Mouse (Mus musculus): Measurements from ENCODE around the gene Cox8a.

Cox8a gene

GRCm38 (mm10) chr19:7223488-7223887 lies 6.1 kb upstream of the Cox8a start:
- DNase-seq (ENCODE audit: low read depth in 1 of 2, low spot score in 2 of 2), result no peak

DNA sequence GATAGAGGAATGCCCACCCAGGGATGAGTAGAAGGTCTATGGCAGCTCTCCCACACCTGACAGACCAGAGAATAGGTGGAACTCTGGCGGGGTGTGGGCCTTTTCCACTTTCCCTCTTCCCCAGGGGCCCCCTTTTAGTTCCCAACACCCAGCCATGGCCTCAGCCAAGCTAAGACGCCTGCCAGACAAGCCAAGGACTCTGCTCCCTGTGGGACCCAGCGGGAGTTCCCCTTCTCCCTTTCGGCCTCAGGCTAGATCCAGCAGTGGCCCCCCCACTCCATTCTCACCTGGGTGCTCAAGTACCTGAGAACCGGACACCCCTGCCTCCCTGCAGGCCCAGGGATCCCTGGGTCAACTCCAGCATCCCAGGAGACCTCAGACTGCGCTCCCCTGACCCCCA lies 4.8 kb upstream of the Cox8a start:
- DNase-seq (ENCODE audit: low read depth in 1 of 2, low spot score in 2 of 2), result no peak

- DNase-seq (ENCODE audit: low read depth in 1 of 2, low spot score in 2 of 2), result no peak
Measured at GRCm38 (mm10) chr19:7218753-7219152, 1.3 kb upstream of the Cox8a start.

DNA sequence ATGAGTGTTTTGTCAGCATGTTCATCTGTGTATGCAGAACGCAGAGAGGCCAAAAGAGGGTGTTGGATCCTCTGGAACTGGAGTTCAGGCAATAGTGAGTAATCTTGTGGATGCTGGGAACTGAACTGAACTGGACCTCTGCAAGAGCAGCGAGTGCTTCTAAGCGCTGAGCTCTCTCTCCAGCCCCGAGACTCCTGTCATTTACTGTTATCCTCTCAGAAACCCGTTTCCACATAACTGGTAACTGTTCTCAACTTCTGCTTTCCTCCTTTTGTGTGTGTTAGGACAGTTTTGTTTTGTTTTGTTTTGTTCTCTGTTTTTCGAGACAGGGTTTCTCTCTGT lies 481 bp upstream of the Cox8a start:
- DNase-seq (ENCODE audit: low read depth in 1 of 2, low spot score in 2 of 2), result no peak

DNA sequence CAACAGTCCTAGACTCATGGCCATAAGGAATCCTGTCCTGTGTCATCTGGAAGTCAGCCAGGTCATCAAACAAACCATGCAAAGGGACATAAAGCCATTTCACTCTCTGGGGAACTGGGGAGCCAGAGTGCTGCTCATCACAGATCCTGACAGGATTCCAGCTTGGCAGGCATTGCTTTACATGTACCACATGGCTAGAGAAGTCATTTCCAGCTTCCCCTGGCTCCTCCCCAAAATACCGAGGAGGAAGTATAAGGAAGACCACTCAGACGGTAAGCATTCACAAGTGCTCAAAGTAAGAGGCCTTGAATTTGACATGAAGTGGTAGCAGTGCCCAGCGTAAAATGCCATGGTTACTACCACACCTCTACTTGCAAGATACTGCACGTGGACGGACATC lies 2.9 kb downstream of the Cox8a start:
- no peak for DNase-seq (ENCODE audit: low read depth in 1 of 2, low spot score in 2 of 2)

GRCm38 (mm10) chr19:7213010-7213409 lies 4.4 kb downstream of the Cox8a start:
- DNase-seq (ENCODE audit: low read depth in 1 of 2, low spot score in 2 of 2), result no peak

GRCm38 (mm10) chr19:7212216-7212615 lies 5.2 kb downstream of the Cox8a start:
- no peak for DNase-seq (ENCODE audit: low read depth in 1 of 2, low spot score in 2 of 2)

DNA sequence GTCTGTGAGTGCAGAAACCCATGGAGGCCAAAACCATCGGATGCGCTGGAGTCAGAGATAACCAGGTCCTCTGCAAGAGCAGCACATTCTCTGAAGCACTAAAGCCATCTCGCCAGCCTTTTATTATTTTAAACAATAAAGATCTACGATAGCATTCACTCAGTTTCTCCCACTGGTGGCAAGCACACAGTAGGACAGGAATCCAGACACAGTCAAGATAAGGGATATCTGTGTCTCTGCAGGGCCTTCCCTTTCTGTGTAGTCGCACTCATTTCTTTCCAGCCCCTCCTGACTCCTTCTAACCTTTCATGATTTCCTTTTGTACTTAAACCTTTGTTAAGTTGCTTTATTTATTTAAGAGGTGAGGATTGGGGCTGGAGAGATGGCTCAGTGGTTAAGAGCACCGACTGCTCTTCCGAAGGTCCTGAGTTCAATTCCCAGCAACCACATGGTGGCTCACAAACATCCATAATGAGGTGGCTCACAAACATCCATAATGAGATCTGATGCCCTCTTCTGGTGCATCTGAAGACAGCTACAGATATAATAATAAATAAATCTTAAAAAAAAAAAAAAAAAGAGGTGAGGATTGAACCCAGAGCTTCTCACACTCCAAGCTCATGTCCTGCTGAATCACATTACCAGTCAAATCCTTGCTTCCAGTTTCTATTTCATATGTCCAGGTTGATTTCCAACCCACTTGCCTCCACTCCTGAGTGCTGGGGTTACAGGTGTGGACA lies 7.3 kb downstream of the Cox8a start:
- no peak for DNase-seq (ENCODE audit: low read depth in 1 of 2, low spot score in 2 of 2)

DNA sequence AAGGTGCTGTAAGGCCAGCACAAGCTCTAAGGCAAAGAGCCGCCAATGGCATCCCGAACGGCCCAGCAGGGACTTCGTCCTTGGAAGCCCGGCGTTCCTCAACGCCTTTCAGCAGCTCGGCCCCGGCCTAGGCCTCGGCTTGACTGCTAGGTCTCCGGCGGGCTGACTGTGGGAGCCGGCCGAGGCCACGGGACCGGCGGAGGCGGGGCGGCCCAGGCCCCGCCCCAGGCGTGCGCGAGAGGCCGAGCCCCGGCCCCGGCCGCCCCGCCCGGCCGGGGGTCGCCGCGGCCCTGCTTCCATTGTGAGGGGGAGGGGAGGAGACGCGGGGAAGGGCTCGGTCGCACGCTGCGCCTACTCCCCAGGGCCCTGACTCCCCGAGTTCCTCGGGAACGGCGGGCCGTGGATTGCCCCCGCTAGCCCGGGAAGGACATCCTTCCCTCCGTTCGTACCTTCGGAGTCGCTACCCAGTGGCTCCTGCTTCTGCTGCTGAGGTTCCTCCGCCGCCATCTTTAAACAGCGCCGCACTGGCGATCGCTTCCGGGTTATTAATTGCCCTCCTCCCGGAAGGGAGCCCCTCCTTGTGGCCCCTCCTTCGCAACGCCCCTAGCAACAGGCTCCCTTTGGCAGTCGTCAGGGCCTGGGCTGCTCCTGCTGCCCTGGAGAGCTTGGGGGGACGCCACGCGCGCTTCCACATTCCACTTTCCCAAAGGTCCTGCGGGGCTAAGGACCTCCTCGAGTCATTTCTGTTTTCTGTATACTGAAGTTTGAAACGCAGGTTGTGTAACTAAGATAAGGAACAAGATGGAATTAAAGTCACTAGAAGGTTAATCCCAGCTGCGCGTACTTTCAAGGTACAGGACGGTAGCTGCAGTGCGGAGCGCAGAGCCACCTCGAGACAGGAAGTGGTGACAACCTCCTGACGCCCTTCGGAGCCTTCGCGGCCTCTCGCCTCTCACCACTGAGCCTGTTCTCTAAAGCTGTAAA lies 11.4 kb downstream of the Cox8a start, which contains the start of gene Otub1:
TSS of gene Otub1 (minus strand) at position 564 of the 984 bp plus-strand sequence.
- DNase-seq (ENCODE audit: low read depth in 1 of 2, low spot score in 2 of 2), result peak; percentile 76 to 88

GRCm38 (mm10) chr19:7205326-7205725 lies 12.1 kb downstream of the Cox8a start:
- no peak for DNase-seq (ENCODE audit: low read depth in 1 of 2, low spot score in 2 of 2)

GRCm38 (mm10) chr19:7204898-7205297 lies 12.5 kb downstream of the Cox8a start:
- no peak for DNase-seq (ENCODE audit: low read depth in 1 of 2, low spot score in 2 of 2)

DNA sequence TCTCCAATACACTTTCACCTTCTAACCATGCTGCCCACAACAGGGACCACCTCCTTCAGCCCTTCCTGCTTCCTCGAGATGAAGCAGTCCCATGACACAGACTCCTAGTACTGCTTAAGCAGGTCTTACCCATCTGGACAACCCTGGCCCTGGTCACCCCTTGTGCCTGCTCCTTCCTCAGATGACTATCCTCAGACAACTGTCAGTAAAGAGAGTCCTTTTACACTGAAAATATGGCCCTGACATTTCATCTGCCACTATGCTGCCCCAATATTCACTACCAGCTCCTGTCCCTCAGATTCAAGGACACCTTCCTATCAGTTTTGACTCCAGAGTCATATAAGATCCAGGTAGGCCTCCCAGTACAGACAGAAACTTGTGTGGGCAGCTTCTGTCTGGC lies 17.0 kb downstream of the Cox8a start:
- DNase-seq (ENCODE audit: low read depth in 1 of 2, low spot score in 2 of 2), result no peak

GRCm38 (mm10) chr19:7199089-7199488 lies 18.3 kb downstream of the Cox8a start:
- DNase-seq (ENCODE audit: low read depth in 1 of 2, low spot score in 2 of 2), result no peak

- DNase-seq (ENCODE audit: low read depth in 1 of 2, low spot score in 2 of 2), result no peak
Measured at GRCm38 (mm10) chr19:7197445-7197844, 20.0 kb downstream of the Cox8a start.

- DNase-seq (ENCODE audit: low read depth in 1 of 2, low spot score in 2 of 2), result no peak
Measured at GRCm38 (mm10) chr19:7196741-7197270, 20.6 kb downstream of the Cox8a start.

GRCm38 (mm10) chr19:7195900-7196728 lies 21.3 kb downstream of the Cox8a start:
- no peak for DNase-seq (ENCODE audit: low read depth in 1 of 2, low spot score in 2 of 2)

DNA sequence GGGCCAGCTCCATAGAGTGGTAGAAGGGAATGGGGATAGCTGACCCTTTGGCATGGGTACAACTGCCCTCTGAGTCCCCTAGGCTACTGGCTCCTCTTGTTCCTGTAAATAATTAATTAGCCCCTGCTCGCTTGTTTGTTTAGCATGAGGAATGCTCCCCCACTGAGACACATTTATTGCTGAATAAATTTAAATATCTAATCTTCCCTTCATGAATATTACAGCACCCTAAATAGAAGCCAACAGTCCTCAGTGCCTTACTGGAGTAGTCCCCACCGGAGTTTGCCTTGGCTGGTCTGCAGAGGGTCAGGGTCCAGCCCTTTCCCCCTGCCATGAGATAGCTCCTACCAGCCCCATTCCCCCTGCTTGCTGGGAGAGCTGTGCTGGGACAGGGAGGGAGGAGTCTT lies 24.9 kb downstream of the Cox8a start:
- no peak for DNase-seq (ENCODE audit: low read depth in 1 of 2, low spot score in 2 of 2)

DNA sequence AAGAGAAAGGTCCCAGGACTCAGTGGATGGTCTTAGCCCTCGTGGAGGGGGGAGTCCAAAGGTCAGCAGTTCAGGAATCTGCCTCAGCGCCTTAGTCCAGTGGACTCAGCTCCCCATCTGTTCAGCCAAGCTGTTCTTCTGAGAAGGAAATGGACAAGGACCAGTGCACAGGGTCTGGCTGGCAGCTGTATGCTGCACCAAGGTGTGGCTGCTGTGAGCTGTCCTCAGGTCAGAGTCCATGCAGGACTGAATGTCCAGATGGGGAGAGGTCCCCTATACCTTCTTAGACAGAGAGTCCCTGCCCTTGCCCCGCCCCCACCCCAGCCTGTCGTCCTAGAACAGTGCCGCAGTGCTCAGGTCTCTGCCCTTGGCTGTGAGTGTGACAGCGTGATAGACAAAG lies 25.8 kb downstream of the Cox8a start:
- DNase-seq (ENCODE audit: low read depth in 1 of 2, low spot score in 2 of 2), result no peak

DNA sequence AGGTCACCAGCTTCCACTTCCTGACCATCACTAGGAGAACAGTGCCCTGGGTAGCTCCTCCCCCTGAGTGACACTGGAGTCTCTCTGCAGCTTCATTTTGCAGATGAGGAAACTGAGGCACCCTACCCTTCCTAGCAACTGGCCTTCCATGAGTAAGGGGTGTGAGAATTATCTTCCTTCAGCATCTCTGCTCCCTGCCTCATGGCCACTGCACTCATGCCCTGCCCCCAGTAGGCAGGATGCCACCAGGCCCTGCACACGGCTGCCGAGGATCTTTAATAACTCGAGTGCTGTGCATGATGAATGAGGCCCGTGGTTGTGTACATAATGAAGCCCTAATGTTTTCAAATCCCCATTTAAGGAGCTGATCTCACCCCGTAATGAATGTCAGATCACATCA lies 26.4 kb downstream of the Cox8a start:
- DNase-seq (ENCODE audit: low read depth in 1 of 2, low spot score in 2 of 2), result no peak

GRCm38 (mm10) chr19:7189026-7189425 lies 28.4 kb downstream of the Cox8a start:
- DNase-seq (ENCODE audit: low read depth in 1 of 2, low spot score in 2 of 2), result no peak

DNA sequence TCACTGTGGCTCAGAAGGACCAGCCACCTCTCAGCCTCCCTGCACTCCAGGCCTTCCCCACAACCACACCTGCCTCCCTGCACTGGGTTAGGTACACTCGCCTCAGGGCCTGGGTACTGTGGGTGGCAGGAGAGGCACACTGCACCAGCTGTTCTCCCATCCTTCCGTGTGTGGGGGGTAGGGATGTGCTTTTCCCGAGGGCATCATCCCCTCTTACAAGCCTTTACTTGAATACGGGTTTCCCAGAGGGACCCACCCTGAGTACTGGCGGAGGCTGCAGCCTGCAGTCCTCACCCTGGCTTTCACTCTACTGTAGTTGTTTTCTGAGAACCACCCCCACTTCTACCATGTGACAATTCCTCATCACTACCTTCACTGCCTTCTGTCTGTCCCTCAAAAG lies 30.3 kb downstream of the Cox8a start:
- no peak for DNase-seq (ENCODE audit: low read depth in 1 of 2, low spot score in 2 of 2)
